Mouse (Mus musculus): ENCODE results near the gene Trabd.

DNA sequence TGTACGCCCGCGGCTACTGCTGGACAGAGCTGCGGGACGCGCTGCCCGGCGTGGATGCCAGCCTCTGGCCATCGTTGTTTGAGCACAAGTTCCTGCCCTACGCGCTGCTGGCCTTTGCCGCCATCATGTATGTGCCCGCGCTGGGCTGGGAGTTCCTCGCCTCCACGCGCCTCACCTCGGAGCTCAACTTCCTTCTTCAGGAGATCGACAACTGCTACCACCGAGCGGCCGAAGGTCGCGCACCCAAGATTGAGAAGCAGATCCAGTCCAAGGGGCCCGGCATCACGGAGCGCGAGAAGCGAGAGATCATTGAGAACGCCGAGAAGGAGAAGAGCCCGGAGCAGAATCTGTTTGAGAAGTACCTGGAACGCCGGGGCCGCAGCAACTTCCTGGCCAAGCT lies 7.3 kb upstream of the Trabd start:
- TF ChIP-seq CTCF (IDR thresholded peaks at IDR 0.05; ENCODE audit: low read depth) (no peak), EP300 (IDR thresholded peaks at IDR 0.05; ENCODE audit: low read depth) (no peak)

All from heart, postnatal 0 days (tissue).